Comparison of ENCODE assay signal across 8 mouse cellular contexts in the genomic region with DNA sequence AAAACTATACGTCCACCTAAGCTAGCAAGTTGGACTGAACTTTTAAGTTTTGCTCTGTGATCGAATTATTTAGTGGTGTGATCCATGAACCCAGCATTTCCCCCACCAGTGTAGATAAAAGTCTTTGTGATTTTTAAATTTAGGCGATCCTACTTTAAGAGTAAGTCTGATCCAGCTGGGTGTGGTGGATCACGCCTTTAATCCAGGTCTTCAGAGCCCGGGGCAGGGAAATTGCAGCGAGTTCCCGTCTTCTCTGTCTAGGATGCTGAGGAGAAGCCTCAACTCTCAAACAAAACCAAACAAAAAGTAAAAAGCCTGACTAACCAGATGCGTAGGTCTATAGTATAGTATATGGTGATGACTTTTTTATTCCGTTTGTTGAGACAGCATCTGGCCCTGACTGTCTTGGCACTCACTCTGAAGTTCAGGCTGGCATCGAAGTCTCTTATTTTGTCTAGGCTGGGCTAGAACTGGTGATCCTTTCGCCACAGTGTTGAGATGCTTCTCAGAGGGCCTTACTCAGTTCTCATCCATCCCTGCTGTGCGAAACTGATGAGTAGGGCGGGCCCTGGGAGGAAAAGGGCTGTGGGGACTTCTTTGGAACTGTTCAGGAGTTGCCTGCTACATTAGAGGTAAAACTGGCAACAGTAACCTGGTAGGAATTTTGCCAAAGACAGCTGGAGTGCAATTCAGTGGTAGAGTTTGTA. TPM values are rescaled to one million over a fixed set of nuclear protein-coding genes. Genes with fewer than 3 reads are reported as not detected.
DNase-seq lines count a peak whose midpoint lies in the region; ATAC-seq and TF ChIP-seq lines count a peak whose summit lies in the region.

No protein-coding gene starts in this region.

- H3K4me2 ChIP-seq in intestine, embryonic 15.5 days (replicated peaks): peak overlapping the region; percentile 93
- peak overlapping the region; percentile 99 for H3K4me2 ChIP-seq in neural tube, embryonic 14.5 days (ENCODE audit: low read depth, low read length)

- DNase-seq in lung, adult 2 months: no peak
- DNase-seq in lung, postnatal 4 days: no peak
- DNase-seq in adrenal gland, postnatal 4 days (ENCODE audit: low spot score in 2 of 2): no peak
- no peak for DNase-seq in left cerebral cortex, postnatal 14 days (ENCODE audit: low spot score in 2 of 2)
- DNase-seq in kidney, adult 9 months: no peak

- no peaks in the 10 kb centered on the region for H3K27me3 ChIP-seq in intestine, embryonic 15.5 days (replicated peaks)
- H3K27me3 ChIP-seq in neural tube, embryonic 14.5 days (ENCODE audit: control insufficient read depth, insufficient read depth, low read length): peaks cover 7% of the 10 kb centered on the region; the same call in 1 of the 2 replicates

- TF ChIP-seq CTCF in lung, adult 2 months (IDR thresholded peaks at IDR 0.05; ENCODE audit: insufficient read depth, low read length): no peak
- TF ChIP-seq CTCF in embryonic fibroblast, embryonic 13.5 days (IDR thresholded peaks at IDR 0.05; ENCODE audit: borderline replicate concordance, insufficient read depth, low read length): no peak

- H3K4me1 ChIP-seq in lung, adult 2 months (ENCODE audit: control insufficient read depth, insufficient read depth, low read length): no peaks in the 10 kb centered on the region; the same call in 1 of the 2 replicates
- no peaks in the 10 kb centered on the region for H3K4me1 ChIP-seq in embryonic fibroblast, embryonic 13.5 days (ENCODE audit: control insufficient read depth, insufficient read depth, low read length)
- H3K4me1 ChIP-seq in intestine, embryonic 15.5 days (replicated peaks): peaks cover 5% of the 10 kb centered on the region
- H3K4me1 ChIP-seq in neural tube, embryonic 14.5 days (ENCODE audit: control insufficient read depth, insufficient read depth, low read length): no peaks in the 10 kb centered on the region

- H3K4me3 ChIP-seq in lung, adult 2 months (replicated peaks; ENCODE audit: extremely low read depth, low read depth, low read length): peak overlapping the region; percentile 12
- H3K4me3 ChIP-seq in embryonic fibroblast, embryonic 13.5 days (ENCODE audit: insufficient read depth, low read length): peak overlapping the region; percentile 55
- H3K4me3 ChIP-seq in intestine, embryonic 15.5 days (replicated peaks): peak overlapping the region; percentile 78
- peak overlapping the region; percentile 65 for H3K4me3 ChIP-seq in neural tube, embryonic 14.5 days (ENCODE audit: low read depth, low read length)

- H3K27ac ChIP-seq in embryonic fibroblast, embryonic 13.5 days (ENCODE audit: insufficient read depth, low read length): no peak overlapping the region
- H3K27ac ChIP-seq in intestine, embryonic 15.5 days: no peak overlapping the region
- no peak overlapping the region for H3K27ac ChIP-seq in neural tube, embryonic 14.5 days (ENCODE audit: low read depth, low read length)

- WGBS in lung, adult 2 months: 34% methylated on average over 13 of the region's 13 CpGs
- WGBS in intestine, embryonic 15.5 days: 28% methylated on average over 13 of the region's 13 CpGs
- WGBS in neural tube, embryonic 14.5 days: 29% methylated on average over 13 of the region's 13 CpGs

- intact Hi-C loops in left cerebral cortex, postnatal 14 days (cut with DNase I): loop anchor here (5.0 to 10.0 kb wide), 2 partner anchors 125 to 358 kb away; no protein-coding TSS in a partner anchor

- TF ChIP-seq POLR2A in lung, adult 2 months (IDR thresholded peaks at IDR 0.05; ENCODE audit: borderline replicate concordance, extremely low read depth, low read depth, low read length): no peak
- TF ChIP-seq POLR2A in embryonic fibroblast, embryonic 13.5 days (IDR thresholded peaks at IDR 0.05; ENCODE audit: low read depth, low read length): no peak

- H3K9me3 ChIP-seq in intestine, embryonic 15.5 days: no peaks in the 10 kb centered on the region
- H3K9me3 ChIP-seq in neural tube, embryonic 14.5 days (ENCODE audit: control insufficient read depth, low read length): no peaks in the 10 kb centered on the region

- H3K9ac ChIP-seq in intestine, embryonic 15.5 days: peak overlapping the region; percentile 78
- H3K9ac ChIP-seq in neural tube, embryonic 14.5 days (replicated peaks; ENCODE audit: low read depth, low read length): peak overlapping the region; percentile 74; the same call in 1 of the 2 replicates

- H3K36me3 ChIP-seq in intestine, embryonic 15.5 days: no peaks in the 10 kb centered on the region
- no peaks in the 10 kb centered on the region for H3K36me3 ChIP-seq in neural tube, embryonic 14.5 days (ENCODE audit: control insufficient read depth, insufficient read depth, low read length)

- ATAC-seq in intestine, embryonic 15.5 days: no peak
- ATAC-seq in neural tube, embryonic 14.5 days (ENCODE audit: low read depth): no peak

RNA-seq across cellular contexts. Expression of a gene that starts 0.8 kb away (rescaled TPM):
- polyA plus RNA-seq in lung, adult 2 months (2012; rRNA removed): 7.0 and 7.5 TPM in 2 replicates
- polyA plus RNA-seq in embryonic fibroblast, embryonic 13.5 days (2011; ENCODE audit: insufficient read length, low read depth, missing spikeins): 10.0 and 12.5 TPM in 2 replicates
- polyA plus RNA-seq in intestine, embryonic 15.5 days (2015; fragmentation: Nextera tagmentation; extraction: Ambion mirVana): 43.1 and 46.5 TPM in 2 replicates
- 1.4 and 2.3 TPM in 2 replicates for polyA plus RNA-seq in neural tube, embryonic 14.5 days (2014; fragmentation: Nextera tagmentation; extraction: Ambion mirVana)
- 10 to 100 TPM; 13.1 to 15.6 TPM for total RNA-seq in adrenal gland, postnatal 4 days (2021)
- total RNA-seq in left cerebral cortex, postnatal 14 days (2021): 1 to 10 TPM in 1 of 2 experiments, under 1 TPM in 1; 0.88 to 1.1 TPM

Comparison
In these comparisons a context has a peak if more than half of its experiments do, and no peak if none do; other contexts are left out.
1. H3K4me3 ChIP-seq: peak in every context shown above with its lines; median percentile 78 in intestine, embryonic 15.5 days; 65 in neural tube, embryonic 14.5 days; 55 in embryonic fibroblast, embryonic 13.5 days; 12 in lung, adult 2 months.